Mouse (Mus musculus) liver, adult 2 months (tissue): ENCODE results near the gene Vamp4. TPM values are rescaled to one million over a fixed set of nuclear protein-coding genes. Genes with fewer than 3 reads are reported as not detected.

Source experiments
- DNase-seq: peaks from one replicate; pipeline ENCODE4 v3.0.0-alpha.2; 2011; ENCODE audit warnings: low read depth, low spot score; ENCODE audit errors: extremely low read depth
- H3K27ac ChIP-seq: fragments of 200-500 bp; replicated peaks from 2 replicates; pipeline ENCODE4 v1.5.1; 2012; ENCODE audit warnings: low read depth, mild to moderate bottlenecking, control low read depth, inconsistent platforms, low read length; ENCODE audit not compliant: insufficient read depth
- H3K27me3 ChIP-seq: fragments of 200-500 bp; 2 replicates; pipeline ENCODE4 v1.6.1; 2012; ENCODE audit warnings: mild to moderate bottlenecking, moderate library complexity, low read length, inconsistent platforms; ENCODE audit not compliant: control insufficient read depth, insufficient read depth
- H3K36me3 ChIP-seq: fragments of 200-500 bp; 2 replicates; pipeline ENCODE4 v1.6.1; 2012; ENCODE audit warnings: low read length, inconsistent platforms; ENCODE audit not compliant: control insufficient read depth, insufficient read depth
- H3K4me1 ChIP-seq: fragments of 200-500 bp; 2 replicates; pipeline ENCODE4 v1.6.1; 2011; ENCODE audit warnings: low read length; ENCODE audit not compliant: control insufficient read depth, insufficient read depth
- H3K4me3 ChIP-seq: fragments of 200-500 bp; 2 replicates; pipeline ENCODE4 v1.5.1; 2011; ENCODE audit warnings: low read depth, mild to moderate bottlenecking, control low read depth, low read length, moderate library complexity; ENCODE audit not compliant: insufficient read depth
- H3K79me2 ChIP-seq: fragments of 200-500 bp; 2 replicates; pipeline ENCODE4 v1.6.1; 2012; ENCODE audit warnings: inconsistent platforms, mild to moderate bottlenecking, low read length, moderate library complexity; ENCODE audit not compliant: control insufficient read depth, insufficient read depth
- H3K9ac ChIP-seq: fragments of 200-500 bp; 2 replicates; pipeline ENCODE4 v1.6.1; 2012; ENCODE audit warnings: low read depth, mild to moderate bottlenecking, control low read depth, inconsistent platforms, low read length
- CTCF ChIP-seq: fragments of 200-500 bp; IDR thresholded peaks from 2 replicates; pipeline ENCODE4 v1.5.1; 2011; ENCODE audit warnings: low read depth, low read length, control low read depth
- POLR2A ChIP-seq: fragments of 200-500 bp; IDR thresholded peaks from 2 replicates; pipeline ENCODE4 v1.6.1; 2011; ENCODE audit warnings: low read length, control low read depth; ENCODE audit not compliant: insufficient read depth; ENCODE audit errors: extremely low read depth
- WGBS: fragments of 180-500 bp; shearing (Covaris S2); methylation state at CpG from one replicate; pipeline ENCODE4 v1.1.7; 2018; 5-methylcytosine and 5-hydroxymethylcytosine counted together
- polyA plus RNA-seq: library from polyadenylated mRNA; depleted of rRNA; stranded (reverse); fragments of >200 nt; gene quantifications from 2 replicates; pipeline ENCODE4 v1.2.3, GENCODE M21; 2012
- total RNA-seq: library from RNA; depleted of rRNA; stranded (reverse); fragments of >200 nt; gene quantifications from 2 replicates; pipeline ENCODE4 v1.2.3, GENCODE M21; 2014

Vamp4 gene
- total and polyA plus RNA-seq, 2 experiments = 4.5 to 14.6 TPM

- Histone ChIP-seq H3K79me2 (peaks cover 3% of the 10 kb centered on the region; the same call in 1 of the 2 replicates), H3K4me3 (peak overlapping the region; percentile 94), H3K9ac (peak overlapping the region; percentile 96), H3K4me1 (peaks cover 2% of the 10 kb centered on the region; the same call in 1 of the 2 replicates), H3K27me3 (no peaks in the 10 kb centered on the region), H3K36me3 (peaks cover 13% of the 10 kb centered on the region), H3K27ac (peak overlapping the region; percentile 49)
- peak; percentile 60 for DNase-seq
- under 1% methylated on average over 46 of the region's 46 CpGs for WGBS
- TF ChIP-seq CTCF = no peak
- TF ChIP-seq POLR2A = no peak
These were observed 751 bp downstream of the Vamp4 start for GRCm38 (mm10) chr1:162570931-162571601.

GRCm38 (mm10) chr1:162575098-162575497 lies 4.8 kb downstream of the Vamp4 start:
- H3K79me2 ChIP-seq = peaks cover 3% of the 10 kb centered on the region; the same call in 1 of the 2 replicates
- no peak for TF ChIP-seq POLR2A
- no peak for TF ChIP-seq CTCF
- H3K4me1 ChIP-seq = peaks cover 2% of the 10 kb centered on the region; the same call in 1 of the 2 replicates
- no peak overlapping the region for H3K4me3 ChIP-seq
- H3K27ac ChIP-seq = no peak overlapping the region
- H3K9ac ChIP-seq = no peak overlapping the region
- H3K27me3 ChIP-seq = no peaks in the 10 kb centered on the region
- 96% methylated on average over 3 of the region's 3 CpGs for WGBS
- DNase-seq = no peak
- H3K36me3 ChIP-seq = peaks cover 27% of the 10 kb centered on the region

DNA sequence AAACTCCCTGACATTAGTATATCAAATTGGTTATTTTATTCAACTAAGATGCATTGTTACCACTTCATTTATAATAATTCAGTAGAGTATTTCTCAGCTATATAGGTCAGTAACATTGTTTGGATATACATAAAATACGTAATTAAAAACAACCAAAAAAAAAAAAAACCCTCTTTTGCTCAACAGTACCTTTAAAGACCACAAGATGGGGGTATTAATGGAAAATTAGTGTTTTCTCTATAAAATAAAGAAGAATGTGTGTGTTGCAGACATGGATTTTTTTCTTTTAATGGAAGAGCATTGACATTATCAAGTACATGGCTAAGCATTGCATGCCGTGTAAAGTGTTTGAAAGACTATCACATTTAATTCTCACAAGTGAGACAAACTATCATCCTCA lies 12.6 kb downstream of the Vamp4 start:
- 89% methylated on average over 2 of the region's 2 CpGs for WGBS
- Histone ChIP-seq H3K4me1 (no peaks in the 10 kb centered on the region), H3K36me3 (peaks cover 22% of the 10 kb centered on the region; the same call in 1 of the 2 replicates), H3K79me2 (no peaks in the 10 kb centered on the region), H3K27ac (no peak overlapping the region), H3K27me3 (no peaks in the 10 kb centered on the region), H3K9ac (no peak overlapping the region), H3K4me3 (no peak overlapping the region)
- no peak for DNase-seq
- no peak for TF ChIP-seq CTCF
- TF ChIP-seq POLR2A = no peak

DNA sequence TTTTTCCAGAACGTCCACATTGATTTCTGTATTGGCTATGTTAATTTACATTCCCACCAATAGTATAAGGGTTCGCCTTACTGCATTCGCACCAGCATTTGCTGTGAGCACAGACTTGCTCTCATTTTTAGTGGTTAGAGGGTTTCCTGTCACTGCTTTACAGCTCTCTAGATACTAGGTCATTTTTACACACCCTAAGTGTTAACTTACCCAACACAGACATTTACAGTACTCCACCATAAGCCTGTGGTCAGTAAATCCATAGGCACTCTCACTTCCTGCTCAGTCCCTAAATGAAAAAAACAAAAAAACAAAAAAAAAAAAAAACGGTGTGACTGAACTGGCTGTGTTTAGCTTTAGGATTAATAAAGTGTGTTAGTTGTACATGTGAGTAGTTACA lies 16.0 kb downstream of the Vamp4 start:
- no peaks in the 10 kb centered on the region for H3K4me1 ChIP-seq
- WGBS = 84% methylated on average over 4 of the region's 4 CpGs
- no peak overlapping the region for H3K9ac ChIP-seq
- no peaks in the 10 kb centered on the region for H3K27me3 ChIP-seq
- no peaks in the 10 kb centered on the region for H3K79me2 ChIP-seq
- no peak overlapping the region for H3K4me3 ChIP-seq
- H3K27ac ChIP-seq = no peak overlapping the region
- no peak for DNase-seq
- H3K36me3 ChIP-seq = peaks cover 22% of the 10 kb centered on the region; the same call in 1 of the 2 replicates
- TF ChIP-seq POLR2A = no peak
- no peak for TF ChIP-seq CTCF

DNA sequence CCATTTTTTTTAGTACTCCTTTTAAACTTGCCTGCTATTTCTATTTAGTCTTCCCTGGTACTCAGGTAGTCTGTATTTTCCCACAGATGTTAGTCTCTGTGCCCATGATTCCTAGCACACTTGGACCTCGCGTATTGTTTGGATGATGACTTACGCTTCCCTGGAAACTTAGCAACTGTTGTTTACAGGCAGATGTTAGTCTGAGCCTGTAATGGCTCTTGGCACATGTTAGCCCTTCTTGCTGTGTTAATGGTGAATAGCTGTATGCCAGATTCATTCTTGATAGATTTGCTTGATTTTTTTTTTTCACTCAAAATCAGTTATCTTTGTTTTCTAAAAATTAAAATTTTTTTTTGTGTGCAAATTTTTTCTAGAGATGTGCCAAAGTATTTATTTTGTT lies 18.3 kb downstream of the Vamp4 start:
- H3K27me3 ChIP-seq = no peaks in the 10 kb centered on the region
- WGBS = 77% methylated on average over 3 of the region's 3 CpGs
- no peaks in the 10 kb centered on the region for H3K79me2 ChIP-seq
- DNase-seq = no peak
- no peak overlapping the region for H3K27ac ChIP-seq
- no peak overlapping the region for H3K4me3 ChIP-seq
- TF ChIP-seq POLR2A (no peak), CTCF (no peak)
- H3K4me1 ChIP-seq = no peaks in the 10 kb centered on the region
- H3K36me3 ChIP-seq = peaks cover 21% of the 10 kb centered on the region; the same call in 1 of the 2 replicates
- no peak overlapping the region for H3K9ac ChIP-seq

DNA sequence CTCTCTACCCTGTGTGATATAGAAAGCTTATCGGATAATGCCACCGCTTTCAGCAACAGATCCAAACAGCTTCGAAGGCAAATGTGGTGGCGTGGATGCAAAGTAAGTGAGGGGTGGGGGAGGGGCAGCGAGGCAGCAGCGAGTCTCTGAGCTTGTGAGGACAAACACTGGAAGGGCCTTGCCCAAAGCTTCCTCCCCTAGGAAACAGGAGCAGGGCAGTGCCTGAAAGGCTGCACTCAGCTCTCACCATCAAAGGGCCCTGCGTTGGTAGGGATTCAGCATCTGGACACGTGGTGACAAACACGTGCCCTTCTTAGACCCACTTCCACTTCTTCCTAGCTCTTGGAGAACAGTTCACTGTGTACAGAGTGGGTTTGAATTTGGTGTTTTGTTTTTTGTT lies 19.1 kb downstream of the Vamp4 start:
- 65% methylated on average over 9 of the region's 9 CpGs for whole genome bisulfite sequencing
- H3K27ac ChIP-seq = no peak overlapping the region
- H3K4me3 ChIP-seq = no peak overlapping the region
- H3K9ac ChIP-seq = no peak overlapping the region
- H3K4me1 ChIP-seq = no peaks in the 10 kb centered on the region
- no peaks in the 10 kb centered on the region for H3K79me2 ChIP-seq
- no peak for DNase-seq
- H3K36me3 ChIP-seq = peaks cover 21% of the 10 kb centered on the region; the same call in 1 of the 2 replicates
- no peaks in the 10 kb centered on the region for H3K27me3 ChIP-seq
- TF ChIP-seq CTCF (no peak), POLR2A (no peak)
